Mouse (Mus musculus) adrenal gland, adult 2 months (tissue): ENCODE data around the gene Sparc. TPM values are rescaled to one million over a fixed set of nuclear protein-coding genes. Genes with fewer than 3 reads are reported as not detected.

Experiments used
- DNase-seq: peaks from one replicate; pipeline ENCODE4 v3.0.0; 2021
- polyA plus RNA-seq: library from polyadenylated mRNA; depleted of rRNA; stranded (reverse); fragments of >200 nt; gene quantifications from 2 replicates; pipeline ENCODE4 v1.2.3, GENCODE M21; 2012; rRNA removed
- total RNA-seq, 2 experiments: library from RNA; stranded (reverse); gene quantifications; 2 replicates each; pipeline ENCODE4 v1.2.3; 2021

The Sparc gene
- total and polyA plus RNA-seq, 3 experiments: 1,553 to 5,966 (median 3,019) TPM

DNA sequence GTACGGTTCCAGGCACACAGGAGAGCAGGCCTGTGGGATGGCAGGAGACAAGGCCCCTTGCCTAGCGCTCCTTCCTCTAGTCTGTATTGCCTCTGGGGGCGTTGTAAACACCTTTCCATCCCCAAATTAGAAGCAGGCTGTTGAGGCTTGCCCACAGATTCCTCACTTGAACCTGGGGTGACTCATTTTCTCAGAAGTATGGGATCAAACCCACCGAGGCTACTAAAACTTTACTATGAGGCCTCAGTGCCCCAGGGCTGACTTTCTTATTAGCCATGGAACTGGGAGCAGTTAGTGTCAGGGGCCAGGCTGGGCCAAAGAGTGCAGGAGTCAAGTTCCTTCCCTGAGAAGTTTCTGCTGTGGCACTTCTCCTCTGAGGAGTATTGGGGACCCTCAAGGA, 57.7 kb downstream of the Sparc start:
- DNase-seq: no peak

DNA sequence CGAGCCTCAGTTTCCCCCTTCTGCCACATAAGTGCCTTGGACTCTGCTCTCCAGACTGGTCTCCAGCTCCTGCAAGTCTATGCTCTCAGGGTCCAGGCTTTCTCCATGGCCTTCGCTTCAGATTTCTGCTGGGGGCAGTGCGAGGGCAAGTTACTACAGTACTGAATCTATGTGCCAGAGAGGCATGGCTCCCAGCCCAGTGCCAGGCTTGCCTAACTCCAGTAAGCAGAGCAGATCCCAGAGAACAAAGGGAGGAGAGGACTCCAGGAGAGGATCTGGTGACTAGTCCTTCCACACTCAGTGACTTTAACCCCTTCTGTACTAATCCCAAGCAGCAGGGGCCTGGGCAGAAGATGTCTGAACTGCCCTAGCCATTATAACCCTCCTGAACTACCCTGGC, 58.3 kb downstream of the Sparc start:
- peak; percentile 59 for DNase-seq

DNA sequence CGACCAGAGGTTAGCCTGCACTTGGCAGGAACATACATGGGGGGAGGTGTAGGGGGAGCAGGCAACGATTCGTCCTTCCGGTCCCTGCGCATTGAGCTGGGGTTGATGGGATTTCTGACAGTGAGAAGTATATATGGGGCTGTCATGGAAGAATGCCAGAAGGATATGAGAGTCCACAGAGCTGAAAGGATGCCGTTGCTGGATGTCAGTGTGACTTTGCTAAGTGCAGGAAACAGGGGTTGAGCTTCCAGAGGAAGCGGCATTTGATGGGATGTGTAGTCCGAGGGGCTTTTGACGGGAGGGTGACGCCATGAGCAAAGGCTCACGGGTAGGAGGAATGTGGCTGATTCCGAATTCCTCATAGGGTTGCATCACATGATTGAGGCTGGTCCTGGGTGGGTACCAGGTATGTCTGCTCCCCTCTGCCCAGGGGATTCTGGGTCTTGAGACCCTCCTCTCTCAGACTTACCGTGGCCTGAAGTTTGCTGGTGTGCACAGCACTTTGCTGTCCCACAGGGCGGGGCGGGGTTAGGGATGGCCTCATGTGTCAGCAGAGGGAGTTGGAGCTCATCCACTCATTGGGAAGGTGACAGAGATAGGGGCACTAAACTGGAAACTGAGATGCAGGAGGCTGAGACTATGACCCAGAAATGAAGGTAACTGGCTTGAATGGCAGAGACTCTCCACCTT, 64.7 kb downstream of the Sparc start:
- no peak for DNase-seq

DNA sequence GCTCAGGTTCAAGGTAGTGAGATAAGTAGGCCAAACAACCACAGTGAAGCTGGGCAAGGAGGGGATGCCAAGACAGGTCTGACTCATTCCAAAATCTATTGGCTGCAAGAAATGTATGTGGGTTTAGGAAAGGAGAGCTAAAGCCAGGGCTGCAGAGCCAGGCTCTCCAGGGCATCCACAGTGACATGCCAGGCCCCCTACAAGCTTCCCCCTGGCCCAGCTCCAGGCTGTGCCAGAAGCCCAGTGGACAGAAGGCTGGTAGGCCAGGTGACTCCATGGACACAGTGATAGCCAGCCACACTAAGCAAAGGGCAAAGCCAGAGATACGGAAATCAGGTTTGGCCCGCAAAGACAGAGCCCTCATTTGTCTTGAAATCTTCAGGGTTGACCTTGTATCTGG, 66.1 kb downstream of the Sparc start:
- peak; percentile 38 for DNase-seq

Other genes with a start within 250 kb of the Sparc start
- gene Slc36a2, start 238.1 kb downstream of the Sparc start, total RNA-seq: 100 to 1,000 TPM in 1 of 2 experiments, 10 to 100 TPM in 1; 93.6 to 146 TPM
- gene Slc36a2, start 238.1 kb downstream of the Sparc start, polyA plus RNA-seq: 144 and 233 TPM in 2 replicates
- gene Slc36a1, start 218.8 kb downstream of the Sparc start, total RNA-seq: 10 to 100 TPM; 15.9 to 18.7 TPM
- gene Slc36a1, start 218.8 kb downstream of the Sparc start, polyA plus RNA-seq: 16.4 and 21.5 TPM in 2 replicates
- gene Fat2, start 86.6 kb downstream of the Sparc start, total RNA-seq: under 1 TPM; 0.10 to 0.14 TPM
- 0.01 TPM in 1 of 2 replicates, not detected in the other for gene Fat2, start 86.6 kb downstream of the Sparc start, polyA plus RNA-seq
- 100 to 1,000 TPM; 226 to 307 TPM for gene Atox1, start 38.1 kb upstream of the Sparc start, total RNA-seq
- gene Atox1, start 38.1 kb upstream of the Sparc start, polyA plus RNA-seq: 679 and 685 TPM in 2 replicates
- 10 to 100 TPM; 50.7 to 54.6 TPM for gene G3bp1, start 46.5 kb upstream of the Sparc start, total RNA-seq
- gene G3bp1, start 46.5 kb upstream of the Sparc start, polyA plus RNA-seq: 22.7 and 33.7 TPM in 2 replicates
- gene Glra1, start 185.0 kb upstream of the Sparc start, total RNA-seq: not detected
- gene Glra1, start 185.0 kb upstream of the Sparc start, polyA plus RNA-seq: not detected in 2 replicates